Mouse (Mus musculus) liver, embryonic 12.5 days (tissue): ENCODE data around the gene Tex28. TPM values are rescaled to one million over a fixed set of nuclear protein-coding genes. Genes with fewer than 3 reads are reported as not detected.
"Not testable (repeated sequence)": the region's sequence is repeated elsewhere in the genome, so short reads cannot be mapped to it uniquely, and the experiment has no call there.

ENCODE experiments used
- ATAC-seq: fragments of 200-750 bp; cut with Nextera tagmentation; 2 replicates; pipeline ENCODE4 v1.8.0; 2017; ENCODE audit warnings: moderate number of reproducible peaks, mild to moderate bottlenecking, moderate library complexity
- H3K27ac ChIP-seq: fragments of 300-500 bp; sonication (generic); 2 replicates; pipeline ENCODE4 v1.5.1; 2016; ENCODE audit warnings: mild to moderate bottlenecking
- H3K27me3 ChIP-seq: fragments of 300-500 bp; sonication (generic); replicated peaks from 2 replicates; pipeline ENCODE4 v1.6.1; 2016; ENCODE audit warnings: mild to moderate bottlenecking, moderate library complexity
- H3K36me3 ChIP-seq: fragments of 300-500 bp; sonication (generic); 2 replicates; pipeline ENCODE4 v1.6.1; 2016; ENCODE audit warnings: mild to moderate bottlenecking, moderate library complexity
- H3K4me1 ChIP-seq: fragments of 300-500 bp; sonication (generic); 2 replicates; pipeline ENCODE4 v1.6.1; 2016
- H3K4me2 ChIP-seq: fragments of 300-500 bp; sonication (generic); 2 replicates; pipeline ENCODE4 v1.6.1; 2016; ENCODE audit warnings: mild to moderate bottlenecking, moderate library complexity
- H3K4me3 ChIP-seq: fragments of 300-500 bp; sonication (generic); 2 replicates; pipeline ENCODE4 v1.5.1; 2016; ENCODE audit warnings: mild to moderate bottlenecking, moderate library complexity
- H3K9ac ChIP-seq: fragments of 300-500 bp; sonication (generic); 2 replicates; pipeline ENCODE4 v1.6.1; 2016; ENCODE audit warnings: mild to moderate bottlenecking, moderate library complexity
- H3K9me3 ChIP-seq: fragments of 300-500 bp; sonication (generic); replicated peaks from 2 replicates; pipeline ENCODE4 v1.6.1; 2016; ENCODE audit warnings: mild to moderate bottlenecking, moderate library complexity
- WGBS: fragments of 180-500 bp; shearing (Covaris S2); methylation state at CpG from one replicate; pipeline ENCODE4 v1.1.7; 2016; ENCODE audit not compliant: insufficient replicate concordance; 5-methylcytosine and 5-hydroxymethylcytosine counted together
- polyA plus RNA-seq: library from polyadenylated mRNA; unstranded; fragments of >200 nt; fragmentation: Nextera tagmentation; extraction: Ambion mirVana; gene quantifications from 2 replicates; pipeline ENCODE4 v1.2.1, GENCODE M21; 2016

Tex28 gene
- not detected in 2 replicates for polyA plus RNA-seq

DNA sequence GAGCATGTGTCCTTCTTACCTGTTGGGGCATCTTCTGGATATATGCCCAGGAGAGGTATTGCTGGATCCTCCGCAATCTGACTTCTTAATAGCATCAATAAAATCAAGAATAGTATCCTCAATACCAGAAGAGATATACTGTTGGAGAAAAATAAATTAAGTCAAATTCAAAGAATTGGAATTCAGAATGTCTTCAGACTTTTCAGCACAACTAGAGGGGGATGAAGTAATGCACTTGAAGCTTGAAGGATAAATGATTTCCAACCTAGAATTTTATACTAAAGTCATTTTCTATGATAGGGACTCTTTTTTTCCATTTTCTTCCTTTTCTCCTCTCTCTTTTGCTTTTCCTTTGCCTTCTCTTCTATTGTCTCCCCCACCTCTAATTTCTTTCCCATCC lies at the start of gene Tex28:
TSS of gene Tex28 (minus strand) at position 101 of the 400 bp plus-strand sequence.
- 71% methylated on average over 1 of the region's 1 CpGs for WGBS
- no peaks in the 10 kb centered on the region for H3K27me3 ChIP-seq
- no peak within 1 kb of the TSS for H3K4me2 ChIP-seq
- H3K4me1 ChIP-seq: no peaks in the 10 kb centered on the region
- no peaks in the 10 kb centered on the region for H3K9me3 ChIP-seq
- no peak within 1 kb of the TSS for H3K9ac ChIP-seq
- H3K36me3 ChIP-seq: no peaks in the 10 kb centered on the region
- ATAC-seq: no peak
- no peak within 1 kb of the TSS for H3K4me3 ChIP-seq
- H3K27ac ChIP-seq: no peak within 1 kb of the TSS

DNA sequence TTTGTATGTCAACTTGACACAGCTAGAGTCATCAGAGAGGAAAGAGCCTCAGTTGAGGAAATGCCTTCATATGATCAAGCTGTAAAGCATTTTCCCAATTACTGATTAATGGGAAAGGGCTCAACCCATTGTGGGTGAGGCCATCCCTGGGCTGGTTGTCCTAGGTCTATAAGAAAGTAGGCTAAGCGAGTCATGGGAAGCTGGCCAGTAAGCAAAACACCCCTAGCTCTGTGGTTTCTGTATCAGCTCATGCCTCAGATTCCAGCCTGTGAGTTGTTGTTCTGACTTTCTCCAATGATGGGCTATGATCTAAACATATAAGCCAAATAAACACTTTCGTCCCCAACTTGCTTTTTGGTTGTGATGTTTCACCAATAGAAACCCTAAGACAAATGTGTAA lies 35.9 kb upstream of the Tex28 start:
- Histone ChIP-seq H3K9me3 (no peaks in the 10 kb centered on the region), H3K4me2 (no peak overlapping the region), H3K36me3 (no peaks in the 10 kb centered on the region), H3K27me3 (no peaks in the 10 kb centered on the region), H3K9ac (no peak overlapping the region), H3K4me3 (no peak overlapping the region), H3K4me1 (no peaks in the 10 kb centered on the region), H3K27ac (no peak overlapping the region)
- no peak for ATAC-seq
- 50% methylated on average over 2 of the region's 2 CpGs for WGBS

DNA sequence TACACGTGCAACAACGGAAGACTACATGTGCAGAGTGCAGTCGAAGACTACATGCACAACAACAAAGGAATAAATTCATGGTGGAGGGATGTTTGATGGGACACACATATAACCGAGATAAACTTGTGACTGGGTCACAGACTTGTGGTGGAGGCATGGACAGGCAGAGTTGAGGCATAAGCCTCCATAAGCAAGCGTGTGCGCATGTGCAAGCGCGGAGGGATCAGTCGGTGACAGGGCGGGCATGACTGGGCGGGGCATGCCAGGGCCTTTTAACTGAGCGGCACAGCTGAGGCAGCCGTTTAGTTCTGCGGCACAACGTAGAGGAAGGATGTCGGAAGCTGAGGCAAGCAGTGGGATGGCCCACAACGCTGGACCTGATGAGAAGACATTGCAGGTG lies 9.3 kb upstream of the Tex28 start, which contains the start of gene Tktl1:
TSS of gene Tktl1 (plus strand) at position 301 of the 400 bp plus-strand sequence.
- no peak within 1 kb of the TSS for H3K9ac ChIP-seq
- H3K27ac ChIP-seq: no peak within 1 kb of the TSS
- H3K4me2 ChIP-seq: no peak within 1 kb of the TSS
- no peaks in the 10 kb centered on the region for H3K4me1 ChIP-seq
- H3K36me3 ChIP-seq: no peaks in the 10 kb centered on the region
- no peaks in the 10 kb centered on the region for H3K27me3 ChIP-seq
- H3K9me3 ChIP-seq: 0 out of 2 replicates have a peak, but pooled peaks cover 2% of the 10 kb centered on the region
- ATAC-seq: no peak
- WGBS: 78% methylated on average over 17 of the region's 17 CpGs
- H3K4me3 ChIP-seq: no peak within 1 kb of the TSS

DNA sequence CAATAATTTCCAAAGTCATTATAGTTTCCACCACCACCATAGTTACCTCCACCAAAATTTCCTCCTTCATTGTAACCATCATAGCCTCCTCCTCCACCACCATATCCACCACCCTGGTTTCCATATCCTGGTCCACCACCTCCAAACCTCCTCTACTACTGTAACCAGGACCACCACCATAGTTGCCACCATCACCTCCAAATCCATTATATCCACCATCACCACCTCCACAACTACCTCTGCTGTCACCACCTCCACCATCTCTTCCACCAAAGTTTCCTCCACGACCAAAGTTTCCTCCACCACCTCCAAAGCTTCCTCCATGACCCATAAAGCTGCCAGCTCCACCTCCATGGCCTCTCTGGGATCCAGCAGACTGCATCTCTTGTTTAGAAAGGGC lies 32.4 kb downstream of the Tex28 start, which contains the start of gene Mecp2:
TSS of gene Mecp2 (minus strand) at position 101 of the 400 bp plus-strand sequence.
- not testable (repeated sequence) for H3K27ac ChIP-seq, H3K9me3 ChIP-seq, H3K4me1 ChIP-seq, ATAC-seq, H3K9ac ChIP-seq, H3K36me3 ChIP-seq, H3K4me2 ChIP-seq, H3K4me3 ChIP-seq
- peaks cover 15% of the 10 kb centered on the region; the same call in 1 of the 2 replicates for H3K27me3 ChIP-seq
- WGBS: 15% methylated on average over 1 of the region's 1 CpGs

DNA sequence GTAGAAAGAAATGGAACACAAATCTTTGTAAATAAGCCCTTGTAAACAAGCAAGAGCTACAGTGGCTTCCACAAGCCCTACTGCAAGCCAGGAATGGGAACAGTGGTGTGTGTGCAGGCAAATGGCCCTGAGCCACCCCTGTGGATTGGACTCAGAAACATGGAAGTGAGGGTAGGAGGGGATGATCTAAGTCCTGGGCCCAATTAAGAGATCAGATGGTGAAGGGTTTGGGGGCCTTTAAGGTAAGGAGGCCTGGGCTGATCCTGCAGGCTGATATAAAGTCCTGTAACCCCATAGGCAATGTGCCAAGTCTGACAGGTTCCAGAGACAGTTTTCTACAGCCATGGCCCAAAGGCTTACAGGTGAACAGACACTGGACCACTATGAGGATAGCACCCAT lies 40.5 kb downstream of the Tex28 start, which contains the start of gene Opn1mw:
TSS of gene Opn1mw (plus strand) at position 301 of the 400 bp plus-strand sequence.
- Histone ChIP-seq H3K4me1 (no peaks in the 10 kb centered on the region), H3K4me2 (no peak within 1 kb of the TSS), H3K27me3 (peaks cover 18% of the 10 kb centered on the region), H3K27ac (no peak within 1 kb of the TSS), H3K4me3 (no peak within 1 kb of the TSS), H3K36me3 (no peaks in the 10 kb centered on the region), H3K9me3 (no peaks in the 10 kb centered on the region), H3K9ac (no peak within 1 kb of the TSS)
- ATAC-seq: no peak

DNA sequence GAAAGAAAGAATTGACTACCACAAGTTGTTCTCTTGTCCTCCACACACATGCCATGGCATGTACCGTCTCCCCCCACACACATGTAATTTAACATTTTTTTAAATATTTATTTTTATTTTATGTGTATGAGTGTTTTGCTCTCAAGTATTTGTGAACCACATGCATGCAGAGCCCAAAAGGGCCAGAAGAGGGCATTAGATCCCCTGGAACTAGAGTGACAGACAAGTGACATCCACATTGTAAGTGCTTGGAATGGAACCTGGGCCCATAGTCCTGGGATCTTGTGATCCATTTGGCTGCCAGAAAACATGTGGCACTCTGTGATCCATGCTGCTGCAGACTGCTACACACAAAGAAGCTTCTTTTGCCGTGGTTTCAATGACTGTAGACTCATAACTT lies 42.7 kb downstream of the Tex28 start:
- ATAC-seq: no peak

DNA sequence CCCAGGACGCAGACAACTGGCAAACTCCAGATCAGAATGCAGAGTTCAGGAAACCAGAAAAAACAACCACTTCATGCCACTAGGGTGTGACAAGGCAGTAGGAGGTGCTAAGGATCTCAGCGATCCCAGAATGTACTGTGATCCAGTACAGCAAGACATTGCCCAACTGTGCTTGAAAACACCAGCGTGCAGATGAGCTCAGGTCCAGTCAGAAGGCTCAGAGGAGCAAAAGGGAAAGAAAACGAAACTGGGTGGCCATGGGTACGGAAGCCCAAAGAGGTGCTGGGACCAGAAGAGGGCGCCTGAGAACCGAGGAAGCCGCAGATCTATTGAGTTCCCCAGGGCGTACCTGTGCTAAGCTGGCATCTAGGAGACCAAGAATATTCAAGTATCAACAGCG lies 52.1 kb downstream of the Tex28 start:
- Histone ChIP-seq H3K4me2 (peak overlapping the region; percentile 57), H3K9ac (peak overlapping the region; percentile 53)

More for the DNA sequence above, 42.7 kb downstream of the Tex28 start:
- Histone ChIP-seq H3K4me1 (no peaks in the 10 kb centered on the region), H3K36me3 (no peaks in the 10 kb centered on the region), H3K4me3 (no peak overlapping the region), H3K27me3 (peaks cover 18% of the 10 kb centered on the region), H3K4me2 (no peak overlapping the region), H3K9me3 (no peaks in the 10 kb centered on the region), H3K27ac (no peak overlapping the region), H3K9ac (no peak overlapping the region)
- WGBS: 40% methylated on average over 2 of the region's 2 CpGs

DNA sequence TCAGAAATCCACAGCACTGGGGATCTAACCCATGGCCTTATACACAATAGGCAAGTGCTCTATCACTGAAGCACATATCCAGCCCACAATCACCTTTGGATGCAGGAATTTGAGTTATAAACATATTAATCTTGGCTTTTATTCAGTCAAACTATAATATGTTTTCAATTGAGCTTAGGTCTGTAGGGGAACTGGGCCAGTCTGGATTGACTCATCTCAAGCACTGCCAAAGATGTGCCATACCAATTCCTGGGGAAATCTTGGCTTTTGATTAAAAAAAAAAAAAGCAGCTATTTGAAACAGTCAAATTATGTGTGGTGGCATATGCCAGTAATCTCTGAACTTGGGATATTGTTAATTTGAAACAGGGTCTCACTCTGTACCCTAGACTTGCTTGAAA lies 53.6 kb downstream of the Tex28 start:
- Histone ChIP-seq H3K4me1 (no peaks in the 10 kb centered on the region), H3K9me3 (no peaks in the 10 kb centered on the region), H3K27ac (no peak overlapping the region), H3K27me3 (no peaks in the 10 kb centered on the region; the same call in 1 of the 2 replicates), H3K4me2 (no peak overlapping the region), H3K9ac (no peak overlapping the region), H3K4me3 (no peak overlapping the region), H3K36me3 (no peaks in the 10 kb centered on the region)
- no peak for ATAC-seq

More for the DNA sequence above, 52.1 kb downstream of the Tex28 start:
- no peaks in the 10 kb centered on the region for H3K36me3 ChIP-seq
- peak overlapping the region; percentile 47 for H3K4me3 ChIP-seq
- ATAC-seq: peak; percentile 60; the same call in 1 of the 2 replicates
- H3K27ac ChIP-seq: no peak overlapping the region
- 8% methylated on average over 10 of the region's 10 CpGs for WGBS
- no peaks in the 10 kb centered on the region for H3K9me3 ChIP-seq
- H3K4me1 ChIP-seq: no peaks in the 10 kb centered on the region
- H3K27me3 ChIP-seq: no peaks in the 10 kb centered on the region; the same call in 1 of the 2 replicates

DNA sequence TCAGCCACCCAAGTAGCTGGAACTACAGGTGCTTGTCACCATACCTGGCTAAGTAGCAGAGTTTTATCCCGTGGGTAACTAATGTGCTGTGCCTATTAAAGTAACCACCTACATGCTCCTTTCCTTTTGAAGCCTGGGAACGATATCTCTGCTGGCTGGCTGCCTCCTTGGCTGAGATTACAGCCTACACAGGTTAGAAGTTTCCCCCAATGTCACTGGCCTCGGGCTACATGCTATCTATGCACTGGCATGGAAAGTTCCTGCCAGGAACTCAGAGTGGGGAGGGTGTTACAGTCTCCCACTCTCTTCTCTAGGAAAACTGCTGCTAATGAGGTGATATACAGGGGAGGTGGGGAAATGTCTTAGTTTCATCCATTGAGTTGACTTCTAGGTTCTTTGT lies 58.9 kb downstream of the Tex28 start:
- Histone ChIP-seq H3K9ac (no peak overlapping the region), H3K36me3 (no peaks in the 10 kb centered on the region), H3K27ac (no peak overlapping the region), H3K4me3 (no peak overlapping the region), H3K9me3 (no peaks in the 10 kb centered on the region), H3K4me1 (no peaks in the 10 kb centered on the region), H3K4me2 (no peak overlapping the region), H3K27me3 (peaks cover 8% of the 10 kb centered on the region)
- ATAC-seq: no peak
- 28% methylated on average over 3 of the region's 3 CpGs for WGBS

DNA sequence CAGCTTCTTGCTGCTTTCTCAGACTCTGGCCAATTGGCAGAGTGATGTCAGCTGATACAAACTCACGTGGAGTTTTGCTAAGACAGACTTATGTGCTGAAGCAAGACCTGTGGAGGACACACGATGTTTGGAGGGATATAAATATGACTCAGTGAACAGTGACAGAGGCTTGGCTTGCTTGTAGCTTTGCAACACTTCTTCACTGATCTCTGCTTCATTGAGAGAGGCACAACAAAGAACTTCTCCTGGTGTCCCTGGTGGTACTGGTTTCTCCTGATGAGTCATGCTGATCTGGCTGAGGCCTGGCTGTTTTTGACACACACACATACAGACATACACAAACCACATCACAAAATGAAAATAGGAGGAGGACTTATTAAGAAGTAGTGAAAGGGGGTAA lies 61.7 kb downstream of the Tex28 start:
- H3K27me3 ChIP-seq: peaks cover 8% of the 10 kb centered on the region
- H3K27ac ChIP-seq: no peak overlapping the region
- no peak for ATAC-seq
- no peaks in the 10 kb centered on the region for H3K36me3 ChIP-seq
- no peak overlapping the region for H3K4me2 ChIP-seq
- H3K4me1 ChIP-seq: no peaks in the 10 kb centered on the region
- H3K4me3 ChIP-seq: no peak overlapping the region
- H3K9ac ChIP-seq: no peak overlapping the region
- WGBS: 34% methylated on average over 2 of the region's 2 CpGs
- no peaks in the 10 kb centered on the region for H3K9me3 ChIP-seq

DNA sequence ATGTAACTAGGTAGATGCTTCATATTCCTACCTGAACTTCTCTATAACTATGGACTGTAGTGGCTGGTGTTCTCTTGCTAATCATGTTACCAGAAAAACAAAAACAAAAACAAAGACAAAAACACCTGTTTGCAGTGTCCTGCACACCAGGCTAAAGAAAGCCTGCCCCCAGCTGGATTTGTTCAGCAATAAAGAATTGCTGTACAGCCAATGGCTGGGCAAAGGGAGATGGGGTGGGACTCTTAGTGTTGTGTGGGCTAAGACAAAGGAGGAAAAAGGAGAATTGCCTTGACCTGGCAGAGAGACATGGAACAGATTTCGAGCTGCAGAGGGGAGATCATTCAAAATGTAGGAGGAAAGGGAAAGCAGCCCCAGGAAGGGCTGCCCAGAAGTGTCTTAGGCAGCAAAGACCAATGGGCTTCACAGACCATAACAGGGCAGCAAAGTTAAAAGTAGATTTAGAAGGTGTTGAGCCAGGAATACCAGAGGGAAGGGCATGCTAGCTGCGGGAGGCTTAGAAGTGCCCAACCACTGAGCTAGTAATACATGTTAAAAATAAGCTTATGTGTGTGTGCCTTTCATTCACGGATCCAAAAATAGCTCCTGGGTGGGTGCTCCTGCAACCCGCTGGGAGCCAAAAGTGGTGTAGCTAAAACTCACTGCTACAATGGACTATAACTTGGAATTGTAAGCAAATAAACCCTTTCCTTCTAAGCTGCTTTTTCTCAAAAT lies 64.0 kb downstream of the Tex28 start:
- H3K9me3 ChIP-seq: no peaks in the 10 kb centered on the region
- ATAC-seq: no peak
- no peak overlapping the region for H3K4me3 ChIP-seq
- H3K4me1 ChIP-seq: no peaks in the 10 kb centered on the region
- no peaks in the 10 kb centered on the region for H3K36me3 ChIP-seq
- H3K27ac ChIP-seq: no peak overlapping the region
- H3K4me2 ChIP-seq: no peak overlapping the region
- no peak overlapping the region for H3K9ac ChIP-seq
- peaks cover 5% of the 10 kb centered on the region for H3K27me3 ChIP-seq
- WGBS: 40% methylated on average over 4 of the region's 4 CpGs
